ENCODE assay signal across 8 mouse cellular contexts in the genomic region with DNA sequence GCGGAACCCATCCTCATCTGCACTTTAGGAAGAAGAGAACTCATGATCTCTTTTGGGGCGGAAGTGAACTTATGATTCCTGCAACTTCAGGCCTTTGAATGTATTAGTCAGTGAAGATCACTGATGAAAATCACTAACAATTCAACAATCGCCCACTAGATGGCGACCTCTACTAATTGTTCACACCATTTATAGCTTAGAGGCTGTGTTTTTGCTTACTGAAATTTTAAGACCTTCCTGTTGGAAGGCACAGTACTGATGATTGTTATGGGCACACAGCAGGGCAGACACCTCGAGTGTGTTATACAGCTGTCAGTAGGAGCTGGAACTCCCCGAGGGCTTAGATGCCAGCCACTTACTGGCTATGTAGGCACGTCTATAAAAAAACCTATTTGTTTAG. TPM values are rescaled to one million over a fixed set of nuclear protein-coding genes. Genes with fewer than 3 reads are reported as not detected.
DNase-seq lines count a peak whose midpoint lies in the region; ATAC-seq and TF ChIP-seq lines count a peak whose summit lies in the region.

No protein-coding gene starts in this region.

- H3K4me1 ChIP-seq in ES-E14 (ENCODE audit: control insufficient read depth in 2 of 2, insufficient read depth in 2 of 2, low read length in 2 of 2, poor library complexity in 1 of 2), result no peaks in the 10 kb centered on the region
- no peaks in the 10 kb centered on the region for H3K4me1 ChIP-seq in liver, postnatal 0 days (ENCODE audit: insufficient read depth)
- H3K4me1 ChIP-seq in neural tube, embryonic 14.5 days (ENCODE audit: control insufficient read depth, insufficient read depth, low read length), result no peaks in the 10 kb centered on the region

- no peak overlapping the region for H3K4me3 ChIP-seq in ES-E14 (ENCODE audit: insufficient read depth in 1 of 2, low read depth in 1 of 2, low read length in 2 of 2, poor library complexity in 1 of 2, severe bottlenecking in 1 of 2)
- H3K4me3 ChIP-seq in liver, postnatal 0 days (ENCODE audit: low read depth, low read length), result no peak overlapping the region
- no peak overlapping the region for H3K4me3 ChIP-seq in neural tube, embryonic 14.5 days (ENCODE audit: low read depth, low read length)

- intact Hi-C loops in heart, postnatal 14 days (cut with DNase I), result no loop called here

- H3K27me3 ChIP-seq in liver, postnatal 0 days (ENCODE audit: insufficient read depth, low read length), result no peaks in the 10 kb centered on the region
- no peaks in the 10 kb centered on the region for H3K27me3 ChIP-seq in neural tube, embryonic 14.5 days (ENCODE audit: control insufficient read depth, insufficient read depth, low read length)

- no peak overlapping the region for H3K4me2 ChIP-seq in liver, postnatal 0 days (ENCODE audit: low read depth, low read length)
- no peak overlapping the region for H3K4me2 ChIP-seq in neural tube, embryonic 14.5 days (ENCODE audit: low read depth, low read length)

- TF ChIP-seq CTCF in liver, postnatal 0 days (IDR thresholded peaks at IDR 0.05; ENCODE audit: low read depth), result peak; percentile 83

- no peak for TF ChIP-seq EP300 in liver, postnatal 0 days (IDR thresholded peaks at IDR 0.05; ENCODE audit: low read depth)

- in situ Hi-C loops in ES-E14 (cut with MboI; ENCODE audit: low sequenced_read_pairs in 2 of 2, unreplicated experiment in 2 of 2), result no loop called here

- 20% methylated on average over 7 of the region's 7 CpGs for WGBS in liver, postnatal 0 days (ENCODE audit: insufficient replicate concordance)
- WGBS in neural tube, embryonic 14.5 days, result 15% methylated on average over 7 of the region's 7 CpGs

- H3K27ac ChIP-seq in ES-E14 (ENCODE audit: insufficient read depth, low read depth, low read length, poor library complexity, severe bottlenecking), result no peak overlapping the region
- no peak overlapping the region for H3K27ac ChIP-seq in liver, postnatal 0 days (ENCODE audit: low read depth)
- no peak overlapping the region for H3K27ac ChIP-seq in neural tube, embryonic 14.5 days (ENCODE audit: low read depth, low read length)

- no peaks in the 10 kb centered on the region for H3K9me3 ChIP-seq in ES-E14 (ENCODE audit: control insufficient read depth, insufficient read depth, low read depth, low read length)
- H3K9me3 ChIP-seq in liver, postnatal 0 days (ENCODE audit: low read length), result no peaks in the 10 kb centered on the region
- H3K9me3 ChIP-seq in neural tube, embryonic 14.5 days (ENCODE audit: control insufficient read depth, low read length), result no peaks in the 10 kb centered on the region

- no peak for ATAC-seq in liver, postnatal 0 days
- ATAC-seq in neural tube, embryonic 14.5 days (ENCODE audit: low read depth), result peak; percentile 91

- peak; percentile 51 for DNase-seq in ES-E14 (ENCODE audit: low read depth, low spot score)
- DNase-seq in adrenal gland, postnatal 10 days, result peak; percentile 81
- DNase-seq in embryo, embryonic 9.5 days (ENCODE audit: extremely low spot score), result peak; percentile 64
- peak; percentile 53 to 81 for DNase-seq in heart, postnatal 14 days
- peak; percentile 62 to 82 for DNase-seq in kidney, postnatal 36 days
- DNase-seq in liver, postnatal 0 days, result peak; percentile 54
- DNase-seq in thymus, postnatal 4 days, result peak; percentile 58

- no peaks in the 10 kb centered on the region for H3K36me3 ChIP-seq in ES-E14 (ENCODE audit: control insufficient read depth, insufficient read depth, low read length, poor library complexity, severe bottlenecking)
- H3K36me3 ChIP-seq in liver, postnatal 0 days (replicated peaks; ENCODE audit: insufficient read depth, low read length), result no peaks in the 10 kb centered on the region
- no peaks in the 10 kb centered on the region for H3K36me3 ChIP-seq in neural tube, embryonic 14.5 days (ENCODE audit: control insufficient read depth, insufficient read depth, low read length)

- H3K9ac ChIP-seq in ES-E14 (ENCODE audit: insufficient read depth, low read depth, low read length, poor library complexity, severe bottlenecking), result no peak overlapping the region
- H3K9ac ChIP-seq in liver, postnatal 0 days (replicated peaks), result no peak overlapping the region
- H3K9ac ChIP-seq in neural tube, embryonic 14.5 days (replicated peaks; ENCODE audit: low read depth, low read length), result no peak overlapping the region

TF ChIP-seq in ES-E14, 5 proteins besides CTCF, POLR2A, EP300 and RAD21:
- TF ChIP-seq CHD2 (IDR thresholded peaks at IDR 0.05; ENCODE audit: low read depth, low read length) (no peak), HCFC1 (IDR thresholded peaks at IDR 0.05; ENCODE audit: borderline replicate concordance, insufficient read depth, low read length) (no peak), ZNF384 (IDR thresholded peaks at IDR 0.05; ENCODE audit: low read depth, low read length) (no peak), ZC3H11A (IDR thresholded peaks at IDR 0.05; ENCODE audit: borderline replicate concordance, low read depth, low read length) (peak; percentile 65; the same call in 1 of the 2 replicates), MAFK (IDR thresholded peaks at IDR 0.05; ENCODE audit: insufficient read depth, low read depth, low read length) (no peak)

RNA-seq across cellular contexts. Expression of gene Myct1, which starts 6.5 kb away (rescaled TPM):
- total RNA-seq in ES-E14 (2012; rRNA removed), result not detected in 2 replicates
- 10 to 100 TPM in 1 of 2 experiments, 1 to 10 TPM in 1; 8.5 to 13.4 TPM for total RNA-seq in adrenal gland, postnatal 10 days (2021)
- total RNA-seq in heart, postnatal 14 days (2021), result 10 to 100 TPM; 17.8 to 19.7 TPM
- polyA plus RNA-seq in liver, postnatal 0 days (2015; fragmentation: Nextera tagmentation; extraction: Ambion mirVana), result 3.3 and 3.5 TPM in 2 replicates
- 0.88 and 1.0 TPM in 2 replicates for polyA plus RNA-seq in neural tube, embryonic 14.5 days (2014; fragmentation: Nextera tagmentation; extraction: Ambion mirVana)

RNA-seq across cellular contexts. Expression of gene Vip, which starts 38.9 kb away (rescaled TPM):
- not detected in 2 replicates for total RNA-seq in ES-E14 (2012; rRNA removed)
- total RNA-seq in adrenal gland, postnatal 10 days (2021), result under 1 TPM; 0.18 to 0.76 TPM
- total RNA-seq in heart, postnatal 14 days (2021), result not detected
- polyA plus RNA-seq in liver, postnatal 0 days (2015; fragmentation: Nextera tagmentation; extraction: Ambion mirVana), result not detected in 2 replicates
- 0.68 and 1.2 TPM in 2 replicates for polyA plus RNA-seq in neural tube, embryonic 14.5 days (2014; fragmentation: Nextera tagmentation; extraction: Ambion mirVana)

RNA-seq across cellular contexts. Expression of gene Syne1, which starts 48.8 kb away (rescaled TPM):
- total RNA-seq in ES-E14 (2012; rRNA removed), result 3.4 and 7.1 TPM in 2 replicates
- total RNA-seq in adrenal gland, postnatal 10 days (2021), result 10 to 100 TPM; 17.7 to 24.4 TPM
- total RNA-seq in heart, postnatal 14 days (2021), result 10 to 100 TPM; 64.3 to 67.6 TPM
- polyA plus RNA-seq in liver, postnatal 0 days (2015; fragmentation: Nextera tagmentation; extraction: Ambion mirVana), result 4.4 and 5.2 TPM in 2 replicates
- 19.0 and 29.5 TPM in 2 replicates for polyA plus RNA-seq in neural tube, embryonic 14.5 days (2014; fragmentation: Nextera tagmentation; extraction: Ambion mirVana)
